Mouse (Mus musculus): Measurements from ENCODE around the gene Wipf2.

- TF ChIP-seq CTCF (IDR thresholded peaks at IDR 0.05; ENCODE audit: insufficient read depth, low read length) (no peak), POLR2A (IDR thresholded peaks at IDR 0.05; ENCODE audit: borderline replicate concordance, extremely low read depth, low read depth, low read length) (no peak)
These were observed 10.5 kb downstream of the Wipf2 start for GRCm38 (mm10) chr11:98873900-98874299.
